Mouse (Mus musculus) CH12.LX (cell line): Measurements from ENCODE around the gene Slc16a2. TPM values are rescaled to one million over a fixed set of nuclear protein-coding genes. Genes with fewer than 3 reads are reported as not detected.
"Not testable (repeated sequence)": the region's sequence is repeated elsewhere in the genome, so short reads cannot be mapped to it uniquely, and the experiment has no call there.

Experiments used
- DNase-seq: peaks from one replicate; pipeline ENCODE4 v3.0.0-alpha.2; 2013; ENCODE audit errors: extremely low read depth
- H3K27ac ChIP-seq: 2 replicates; pipeline ENCODE4 v1.5.1; 2012; ENCODE audit warnings: low read depth, mild to moderate bottlenecking, control low read depth, moderate library complexity; ENCODE audit not compliant: insufficient read depth
- H3K27me3 ChIP-seq: replicated peaks from 2 replicates; pipeline ENCODE3; 2012; ENCODE audit warnings: inconsistent platforms
- H3K36me3 ChIP-seq, 2 experiments: replicated peaks in 1 of 2; 2 replicates each; pipeline versions ENCODE3 to v1.6.1; 2012; ENCODE audit warnings: inconsistent platforms in 1 of 2, low read length in 1 of 2, mild to moderate bottlenecking in 1 of 2, mixed read lengths in 1 of 2, moderate library complexity in 1 of 2; ENCODE audit not compliant: control insufficient read depth in 1 of 2, insufficient read depth in 1 of 2
- H3K4me1 ChIP-seq, 2 experiments: 2 replicates each; pipeline ENCODE4 v1.6.1; 2012; ENCODE audit warnings: inconsistent platforms in 1 of 2, moderate library complexity in 1 of 2; ENCODE audit not compliant: insufficient read depth in 2 of 2, control insufficient read depth in 1 of 2
- H3K4me2 ChIP-seq: 2 replicates; pipeline ENCODE4 v1.6.1; 2012; ENCODE audit warnings: low read depth, mild to moderate bottlenecking, control low read depth; ENCODE audit not compliant: poor library complexity, insufficient read depth, severe bottlenecking
- H3K4me3 ChIP-seq, 3 experiments: fragments of 150-350 bp in 1 of 3; sonication (generic) in 1 of 3; replicated peaks in 1 of 3; 2 replicates each; pipeline versions ENCODE3 to v1.5.1; 2011 to 2012; ENCODE audit warnings: low read depth in 2 of 3, low read length in 2 of 3, mild to moderate bottlenecking in 2 of 3, moderate library complexity in 2 of 3, control low read depth in 1 of 3, improper control_type of control experiment in 1 of 3, inconsistent platforms in 1 of 3, mixed read lengths in 1 of 3; ENCODE audit not compliant: poor library complexity in 1 of 3
- H3K79me2 ChIP-seq: replicated peaks from 2 replicates; pipeline ENCODE4 v1.6.1; 2012; ENCODE audit warnings: mild to moderate bottlenecking, moderate library complexity; ENCODE audit not compliant: control insufficient read depth, poor library complexity, insufficient read depth, severe bottlenecking; ENCODE audit errors: extremely low read depth
- H3K9ac ChIP-seq: 2 replicates; pipeline ENCODE4 v1.6.1; 2012; ENCODE audit warnings: low read depth, mild to moderate bottlenecking, control low read depth, moderate library complexity; ENCODE audit not compliant: insufficient read depth
- H3K9me3 ChIP-seq: replicated peaks from 2 replicates; pipeline ENCODE3; 2012; ENCODE audit warnings: low read length, inconsistent platforms, mixed read lengths
- CTCF ChIP-seq, 2 experiments: IDR thresholded peaks in 1 of 2; conservative IDR thresholded peaks in 1 of 2; 2 replicates each; pipeline ENCODE4 v1.5.1; 2011 to 2012; ENCODE audit warnings: low read depth in 2 of 2, low read length in 2 of 2, improper control_type of control experiment in 1 of 2, inconsistent platforms in 1 of 2, mild to moderate bottlenecking in 1 of 2, moderate library complexity in 1 of 2
- E2F4 ChIP-seq: IDR thresholded peaks from 2 replicates; pipeline ENCODE4 v1.6.1; 2011; ENCODE audit warnings: low read depth, low read length, improper control_type of control experiment; ENCODE audit not compliant: insufficient replicate concordance
- ETS1 ChIP-seq: conservative IDR thresholded peaks from 2 replicates; pipeline ENCODE4 v1.6.1; 2012; ENCODE audit warnings: low read depth, mild to moderate bottlenecking, inconsistent platforms, low read length, improper control_type of control experiment, moderate library complexity
- IRF4 ChIP-seq: IDR thresholded peaks from 2 replicates; pipeline ENCODE4 v1.6.1; 2014; ENCODE audit warnings: low read depth, mild to moderate bottlenecking, inconsistent platforms, low read length, improper control_type of control experiment
- JUN ChIP-seq: IDR thresholded peaks from 2 replicates; pipeline ENCODE4 v1.6.1; 2011; ENCODE audit warnings: low read depth, mild to moderate bottlenecking, low read length, improper control_type of control experiment, moderate library complexity; ENCODE audit not compliant: insufficient read depth
- JUND ChIP-seq: conservative IDR thresholded peaks from 2 replicates; pipeline ENCODE4 v1.6.1; 2011; ENCODE audit warnings: low read depth, low read length, improper control_type of control experiment
- MAX ChIP-seq: IDR thresholded peaks from 2 replicates; pipeline ENCODE4 v1.6.1; 2011; ENCODE audit warnings: low read length, improper control_type of control experiment
- MEF2A ChIP-seq: IDR thresholded peaks from 2 replicates; pipeline ENCODE4 v1.6.1; 2014; ENCODE audit warnings: low read depth, mild to moderate bottlenecking, inconsistent platforms, low read length, improper control_type of control experiment, borderline replicate concordance
- MXI1 ChIP-seq: IDR thresholded peaks from 2 replicates; pipeline ENCODE4 v1.6.1; 2011; ENCODE audit warnings: mild to moderate bottlenecking, low read depth, low read length, improper control_type of control experiment
- MYC ChIP-seq: IDR thresholded peaks from 2 replicates; pipeline ENCODE4 v1.6.1; 2011; ENCODE audit warnings: low read depth, mild to moderate bottlenecking, improper control_type of control experiment, low read length
- POLR2AphosphoS2 ChIP-seq: IDR thresholded peaks from 2 replicates; pipeline ENCODE4 v1.6.1; 2011; ENCODE audit warnings: low read depth, low read length, improper control_type of control experiment
- RAD21 ChIP-seq: IDR thresholded peaks from 2 replicates; pipeline ENCODE4 v1.6.1; 2011; ENCODE audit warnings: low read depth, mild to moderate bottlenecking, low read length, improper control_type of control experiment, moderate library complexity
- RCOR1 ChIP-seq: conservative IDR thresholded peaks from 2 replicates; pipeline ENCODE4 v1.6.1; 2012; ENCODE audit warnings: low read depth, mild to moderate bottlenecking, inconsistent platforms, low read length, improper control_type of control experiment
- SIN3A ChIP-seq: IDR thresholded peaks from 2 replicates; pipeline ENCODE4 v1.6.1; 2012; ENCODE audit warnings: low read length, improper control_type of control experiment, inconsistent platforms
- SMC3 ChIP-seq: IDR thresholded peaks from 2 replicates; pipeline ENCODE4 v1.6.1; 2011; ENCODE audit warnings: low read depth, low read length, improper control_type of control experiment
- TBP ChIP-seq: conservative IDR thresholded peaks from 2 replicates; pipeline ENCODE4 v1.6.1; 2011; ENCODE audit warnings: low read depth, low read length, improper control_type of control experiment
- dilution Hi-C: fragments of 300-500 bp; cut with MboI; formaldehyde crosslinking; loops from 2 replicates; pipeline ENCODE4 v1.14.3; 2020; ENCODE audit warnings: low sequenced_read_pairs; ENCODE audit not compliant: extremely low pct_unique_long_range_greater_than_20kb, extremely low pct_ligation_motif_present
- in situ Hi-C: fragments of 300-500 bp; cut with MboI; formaldehyde crosslinking; loops from 3 replicates; pipeline ENCODE4 v1.14.3; 2019; ENCODE audit warnings: low sequenced_read_pairs, low pct_ligation_motif_present, low pct_unique_long_range_greater_than_20kb, mixed read lengths
- polyA plus RNA-seq: library from polyadenylated mRNA; unstranded; fragments of >175 nt; gene quantifications from 2 replicates; pipeline ENCODE4 v1.2.1, GENCODE M21; 2012; ENCODE audit warnings: low read depth; ENCODE audit not compliant: insufficient read length
- total RNA-seq, 2 experiments: library from RNA; depleted of rRNA; stranded (reverse); fragments of 300-350 nt in 1 of 2; fragments of >200 nt in 1 of 2; gene quantifications; 2 replicates each; pipeline ENCODE4 v1.2.3; 2012 to 2014

Slc16a2 gene
- total and polyA plus RNA-seq, 3 experiments: 0.32 to 2.2 (median 0.42) TPM

DNA sequence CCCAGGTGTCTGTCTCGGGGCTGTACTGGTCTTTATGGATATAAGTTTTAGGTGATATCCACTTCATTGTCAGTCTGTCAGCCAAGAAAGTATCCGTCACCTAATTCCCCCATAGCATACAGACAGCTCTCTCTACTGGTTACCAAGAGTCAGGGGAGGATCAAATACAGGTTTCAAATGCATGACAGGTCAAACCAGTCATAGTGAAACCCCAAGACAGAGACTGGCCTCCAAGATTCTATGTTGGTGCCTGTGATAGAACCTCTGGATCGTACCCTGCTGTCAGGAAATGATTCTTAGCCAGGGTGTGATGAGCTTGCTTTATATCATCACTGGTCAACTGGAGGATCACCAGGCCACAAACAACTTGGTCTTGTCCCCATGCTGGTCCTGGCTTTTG lies 148.0 kb downstream of the Slc16a2 start:
- in situ Hi-C loops (loop anchor here (10.0 kb wide), 1 partner anchor 199 kb away; no protein-coding TSS in a partner anchor), dilution Hi-C loops (no loop called here)
- TF ChIP-seq SIN3A (no peak), JUND (peak; percentile 83), POLR2AphosphoS2 (no peak), IRF4 (peak; percentile 91), RAD21 (peak; percentile 28), SMC3 (peak; percentile 10; the same call in 1 of the 2 replicates), RCOR1 (no peak), JUN (peak; percentile 50; the same call in 1 of the 2 replicates), ETS1 (no peak), CTCF (conservative IDR thresholded peaks at IDR 0.05 in 1 of 2, IDR thresholded peaks at IDR 0.05 in 1 of 2; ENCODE audit: low read depth in 2 of 2, low read length in 2 of 2) (peak in 1 of 2 experiments; percentile 39; a peak in 2 of 4 replicates)

DNA sequence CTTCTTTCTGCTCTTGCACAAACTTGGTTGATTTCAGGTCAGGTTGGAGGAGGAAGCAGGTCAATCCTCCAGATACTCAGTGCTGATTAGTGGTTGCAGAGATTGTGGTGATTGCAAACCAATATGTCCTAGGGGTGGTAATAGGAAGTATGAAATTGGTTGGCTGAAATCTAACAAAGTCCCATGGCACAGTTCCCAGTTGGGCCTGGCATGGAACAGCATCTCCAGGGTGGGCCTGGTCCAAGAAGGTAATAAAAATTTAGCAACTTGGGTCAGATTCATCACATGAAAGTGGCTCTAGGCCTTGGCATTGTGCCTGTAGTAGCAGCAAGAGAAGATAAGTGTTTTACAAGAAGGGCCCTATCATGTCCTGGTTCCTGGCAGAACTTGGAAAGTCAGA lies 151.5 kb downstream of the Slc16a2 start:
- Histone ChIP-seq H3K27me3 (no peaks in the 10 kb centered on the region), H3K4me1 (peaks cover 0 to 13% of the 10 kb centered on the region in 2 experiments; a peak in 2 of 4 replicates), H3K79me2 (no peaks in the 10 kb centered on the region), H3K27ac (no peak overlapping the region), H3K36me3 (no peaks in the 10 kb centered on the region), H3K9me3 (no peaks in the 10 kb centered on the region), H3K4me2 (no peak overlapping the region), H3K4me3 (no peak overlapping the region), H3K9ac (no peak overlapping the region)
- TF ChIP-seq RCOR1 (no peak), MXI1 (no peak), TBP (no peak), MEF2A (no peak), MYC (no peak), E2F4 (no peak), MAX (no peak)
- no peak for DNase-seq
- in situ Hi-C loops (loop anchor here (10.0 kb wide), 1 partner anchor 195 kb away; no protein-coding TSS in a partner anchor), dilution Hi-C loops (no loop called here)

More for the DNA sequence above, 148.0 kb downstream of the Slc16a2 start:
- Histone ChIP-seq H3K4me1 (peaks cover 0 to 13% of the 10 kb centered on the region in 2 experiments; a peak in 2 of 4 replicates), H3K27me3 (no peaks in the 10 kb centered on the region), H3K4me2 (no peak overlapping the region), H3K79me2 (no peaks in the 10 kb centered on the region), H3K4me3 (no peak overlapping the region), H3K9ac (no peak overlapping the region), H3K27ac (no peak overlapping the region), H3K9me3 (no peaks in the 10 kb centered on the region), H3K36me3 (no peaks in the 10 kb centered on the region)
- peak; percentile 45 for DNase-seq

DNA sequence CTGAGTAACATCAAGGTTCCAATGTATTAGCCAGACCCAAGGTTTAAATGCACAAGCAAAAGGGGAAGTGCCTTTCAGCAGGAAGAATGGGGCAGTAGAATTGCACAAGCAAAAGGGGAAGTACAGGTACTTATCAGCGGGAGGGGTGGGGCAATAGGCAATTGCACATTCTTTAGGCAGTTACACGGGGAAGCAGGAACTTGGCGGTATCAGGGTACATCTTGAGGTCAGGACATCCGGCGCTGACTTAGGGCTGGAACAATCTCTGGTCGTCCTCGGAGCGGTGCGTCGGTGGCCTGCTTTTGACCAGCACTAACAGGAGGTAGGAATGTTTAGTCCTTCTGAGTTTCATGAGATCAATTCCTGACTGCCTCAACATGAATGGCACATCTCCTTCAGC lies 157.3 kb downstream of the Slc16a2 start:
- H3K27ac ChIP-seq, H3K9me3 ChIP-seq, H3K36me3 ChIP-seq, H3K9ac ChIP-seq, H3K27me3 ChIP-seq, H3K4me2 ChIP-seq, DNase-seq, in situ Hi-C loops, H3K4me1 ChIP-seq, H3K79me2 ChIP-seq, H3K4me3 ChIP-seq, dilution Hi-C loops: not testable (repeated sequence)
